Mouse (Mus musculus): ENCODE results near the gene Klra5.
"Not testable (repeated sequence)": the region's sequence is repeated elsewhere in the genome, so short reads cannot be mapped to it uniquely, and the experiment has no call there.

The Klra5 gene

GRCm38 (mm10) chr6:129917476-129917946, at the start of gene Klra5:
TSS of gene Klra5 (minus strand) at chr6:129917650.
- peaks cover 47% of the 10 kb centered on the region for H3K9me3 ChIP-seq (ENCODE audit: low read length)
- H3K4me1 ChIP-seq (replicated peaks; ENCODE audit: low read depth, low read length); H3K36me3 ChIP-seq (ENCODE audit: insufficient read depth, low read length); H3K4me3 ChIP-seq (replicated peaks; ENCODE audit: low read length); H3K27me3 ChIP-seq (ENCODE audit: insufficient read depth, low read length): not testable (repeated sequence)

GRCm38 (mm10) chr6:129916996-129917395, 454 bp downstream of the Klra5 start:
- no peak overlapping the region for H3K4me3 ChIP-seq (replicated peaks; ENCODE audit: low read length)
- H3K36me3 ChIP-seq (ENCODE audit: insufficient read depth, low read length) = no peaks in the 10 kb centered on the region
- TF ChIP-seq POU5F1 (IDR thresholded peaks at IDR 0.05; ENCODE audit: borderline replicate concordance, low read length) (no peak), CTCF (conservative IDR thresholded peaks at IDR 0.05; ENCODE audit: low read length) (no peak), NANOG (IDR thresholded peaks at IDR 0.05; ENCODE audit: borderline replicate concordance, low read length) (no peak)
- peaks cover 42% of the 10 kb centered on the region for H3K9me3 ChIP-seq (ENCODE audit: low read length)
- no peaks in the 10 kb centered on the region for H3K4me1 ChIP-seq (replicated peaks; ENCODE audit: low read depth, low read length)
- H3K27me3 ChIP-seq (ENCODE audit: insufficient read depth, low read length) = no peaks in the 10 kb centered on the region

- no peak overlapping the region for H3K4me3 ChIP-seq (replicated peaks; ENCODE audit: low read length)
- TF ChIP-seq POU5F1 (IDR thresholded peaks at IDR 0.05; ENCODE audit: borderline replicate concordance, low read length) (no peak), CTCF (conservative IDR thresholded peaks at IDR 0.05; ENCODE audit: low read length) (no peak), NANOG (IDR thresholded peaks at IDR 0.05; ENCODE audit: borderline replicate concordance, low read length) (no peak)
Measured at GRCm38 (mm10) chr6:129882525-129882924, 34.9 kb downstream of the Klra5 start.

GRCm38 (mm10) chr6:129876549-129876948, 40.9 kb downstream of the Klra5 start, which contains the start of gene Klra17:
TSS of gene Klra17 (minus strand) at chr6:129876672.
- TF ChIP-seq CTCF (conservative IDR thresholded peaks at IDR 0.05; ENCODE audit: low read length) = no peak
- no peak for TF ChIP-seq NANOG (IDR thresholded peaks at IDR 0.05; ENCODE audit: borderline replicate concordance, low read length)
- TF ChIP-seq POU5F1 (IDR thresholded peaks at IDR 0.05; ENCODE audit: borderline replicate concordance, low read length) = no peak
- H3K36me3 ChIP-seq (ENCODE audit: insufficient read depth, low read length) = no peaks in the 10 kb centered on the region
- H3K9me3 ChIP-seq (ENCODE audit: low read length) = peaks cover 9% of the 10 kb centered on the region
- no peak within 1 kb of the TSS for H3K4me3 ChIP-seq (replicated peaks; ENCODE audit: low read length)
- H3K4me1 ChIP-seq (replicated peaks; ENCODE audit: low read depth, low read length) = no peaks in the 10 kb centered on the region
- no peaks in the 10 kb centered on the region for H3K27me3 ChIP-seq (ENCODE audit: insufficient read depth, low read length)

More at GRCm38 (mm10) chr6:129882525-129882924, 34.9 kb downstream of the Klra5 start:
- Histone ChIP-seq H3K36me3 (ENCODE audit: insufficient read depth, low read length) (no peaks in the 10 kb centered on the region), H3K9me3 (ENCODE audit: low read length) (peaks cover 5% of the 10 kb centered on the region), H3K4me1 (replicated peaks; ENCODE audit: low read depth, low read length) (no peaks in the 10 kb centered on the region), H3K27me3 (ENCODE audit: insufficient read depth, low read length) (no peaks in the 10 kb centered on the region)

GRCm38 (mm10) chr6:129862349-129862748, 55.1 kb downstream of the Klra5 start, which contains the start of gene Gm17631:
TSS of gene Gm17631 (plus strand) at chr6:129862649.
- not testable (repeated sequence) for H3K4me1 ChIP-seq (replicated peaks; ENCODE audit: low read depth, low read length); H3K27me3 ChIP-seq (ENCODE audit: insufficient read depth, low read length); H3K36me3 ChIP-seq (ENCODE audit: insufficient read depth, low read length); H3K4me3 ChIP-seq (replicated peaks; ENCODE audit: low read length); H3K9me3 ChIP-seq (ENCODE audit: low read length)

Data from E14TG2a.4 (cell line).